Mouse (Mus musculus): ENCODE measurements around the gene H2-Q4. TPM values are rescaled to one million over a fixed set of nuclear protein-coding genes. Genes with fewer than 3 reads are reported as not detected.
"Not testable (repeated sequence)": the region's sequence is repeated elsewhere in the genome, so short reads cannot be mapped to it uniquely, and the experiment has no call there.

The H2-Q4 gene
- total RNA-seq, 2 experiments from 2014 or later: 24.9 to 29.1 TPM

DNA sequence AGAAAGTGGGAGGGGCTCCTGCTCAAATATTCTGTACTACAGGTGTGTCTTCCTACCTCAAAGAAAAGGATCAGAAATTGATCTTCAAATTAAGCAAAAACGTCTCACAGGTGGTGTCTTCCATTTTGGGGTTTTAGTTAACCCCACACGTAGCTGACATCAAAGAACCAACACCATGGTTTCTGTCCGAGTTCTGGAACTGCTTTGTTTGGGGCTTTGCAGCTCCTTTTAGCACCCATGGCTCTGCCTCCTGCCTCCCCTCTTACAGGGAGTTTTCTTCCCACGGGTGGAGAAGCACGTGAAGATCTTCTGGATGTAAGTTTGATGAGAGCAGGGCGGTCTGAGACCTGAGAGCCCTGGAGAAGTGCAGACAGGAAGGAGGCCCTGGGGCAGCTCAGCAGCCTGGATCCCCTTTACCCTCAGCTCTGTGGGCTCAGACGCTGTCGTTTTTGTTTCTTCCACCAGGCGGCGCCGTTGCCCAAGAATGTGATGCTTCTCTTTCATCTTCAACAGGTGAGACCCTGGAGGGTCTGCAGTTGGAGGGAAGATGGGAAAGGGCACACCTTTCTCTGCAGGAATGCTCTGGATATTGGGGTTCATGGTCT lies 40.9 kb downstream of the H2-Q4 start:
- DNase-seq: peak; percentile 19 to 44

- DNase-seq: not testable (repeated sequence)
Observed at GRCm38 (mm10) chr17:35421331-35421730, 41.9 kb downstream of the H2-Q4 start.

DNA sequence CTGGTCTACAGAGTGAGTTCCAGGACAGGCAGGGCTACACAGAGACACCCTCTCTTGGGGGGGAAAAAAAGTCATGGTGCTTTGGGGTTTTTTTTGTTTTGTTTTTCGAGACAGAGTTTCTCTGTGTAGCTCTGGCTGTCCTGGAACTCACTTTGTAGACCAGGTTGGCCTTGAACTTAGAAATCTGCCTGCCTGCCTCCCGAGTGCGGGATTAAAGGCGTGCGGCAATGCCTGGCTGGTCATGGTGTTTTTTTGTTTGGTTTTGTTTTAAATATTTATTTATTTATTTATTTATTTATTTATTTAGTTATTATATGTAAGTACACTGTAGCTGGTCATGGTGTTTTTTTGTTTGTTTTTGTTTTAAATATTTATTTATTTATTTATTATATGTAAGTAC lies 42.9 kb downstream of the H2-Q4 start:
- DNase-seq: not testable (repeated sequence)

GRCm38 (mm10) chr17:35423131-35423810 lies 43.9 kb downstream of the H2-Q4 start:
- DNase-seq: not testable (repeated sequence)

DNA sequence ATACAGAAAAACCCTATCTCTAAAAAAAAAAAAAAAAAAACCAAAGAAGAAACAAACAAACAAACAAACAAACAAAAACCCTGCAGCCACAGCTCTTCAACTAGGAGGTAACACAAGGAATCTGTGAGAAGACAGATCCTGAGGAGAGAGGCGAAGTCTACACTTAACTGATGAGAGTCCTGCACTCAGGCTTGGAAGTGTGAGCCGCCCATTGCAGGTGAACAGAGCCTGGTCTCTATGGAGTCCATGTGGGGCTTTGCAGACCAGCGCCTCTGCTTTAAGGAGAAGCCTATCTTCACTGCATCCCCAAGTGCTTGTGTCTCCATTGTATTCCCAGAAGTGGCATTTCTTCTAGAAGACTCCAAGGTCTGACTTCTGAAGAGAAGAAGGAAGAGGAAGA lies 44.7 kb downstream of the H2-Q4 start:
- not testable (repeated sequence) for DNase-seq

DNA sequence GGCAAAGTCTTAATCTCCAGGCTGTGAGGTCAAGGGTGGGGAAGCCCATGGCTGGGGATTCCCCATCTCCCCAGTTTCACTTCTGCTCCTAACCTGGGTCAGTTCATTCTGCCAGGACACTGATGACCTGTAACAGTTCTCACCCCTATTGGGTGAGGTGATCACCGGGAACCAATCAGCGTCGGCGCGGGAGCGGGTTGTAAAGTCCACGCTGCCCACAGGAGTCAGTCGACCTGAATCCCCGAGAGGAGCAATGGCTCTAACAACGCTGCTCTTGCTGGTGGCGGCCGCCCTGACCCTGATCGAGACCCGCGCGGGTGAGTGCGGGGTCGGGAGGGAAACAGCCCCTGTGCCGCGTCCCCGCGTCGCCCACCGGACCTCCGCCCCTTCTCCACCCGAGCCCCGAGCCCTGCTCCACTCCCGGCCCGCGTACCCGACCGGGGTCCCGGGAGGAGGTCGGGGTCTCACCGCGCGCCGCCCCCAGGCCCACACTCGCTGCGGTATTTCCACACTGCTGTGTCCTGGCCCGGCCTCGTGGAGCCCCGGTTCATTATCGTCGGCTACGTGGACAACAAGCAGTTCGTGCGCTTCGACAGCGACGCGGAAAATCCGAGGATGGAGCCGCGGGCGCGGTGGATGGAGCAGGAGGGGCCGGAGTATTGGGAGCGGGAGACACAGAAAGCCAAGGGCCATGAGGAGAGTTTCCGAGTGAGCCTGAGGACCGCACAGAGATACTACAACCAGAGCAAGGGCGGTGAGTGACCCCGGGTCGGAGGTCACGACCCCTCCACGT lies 45.4 kb downstream of the H2-Q4 start, which contains the start of gene H2-Q6:
Gene H2-Q6, plus strand, starts transcription at position 227 of the 793 bp plus-strand sequence.
- peak; percentile 78 to 79 for DNase-seq

DNA sequence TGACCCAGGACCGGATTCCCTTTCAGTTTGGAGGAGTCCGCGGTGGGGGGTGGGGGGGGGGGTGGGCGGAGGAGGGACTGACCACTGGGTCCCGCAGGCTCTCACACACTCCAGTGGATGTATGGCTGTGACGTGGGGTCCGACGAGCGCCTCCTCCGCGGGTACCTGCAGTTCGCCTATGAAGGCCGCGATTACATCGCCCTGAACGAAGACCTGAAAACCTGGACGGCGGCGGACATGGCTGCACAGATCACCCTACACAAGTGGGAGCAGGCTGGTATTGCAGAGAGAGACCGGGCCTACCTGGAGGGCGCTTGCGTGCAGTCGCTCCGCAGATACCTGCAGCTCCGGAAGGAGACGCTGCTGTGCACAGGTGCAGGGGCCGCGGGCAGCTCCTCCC lies 46.1 kb downstream of the H2-Q4 start:
- DNase-seq: peak in 1 of 2 experiments; percentile 1

- not testable (repeated sequence) for DNase-seq
Observed at GRCm38 (mm10) chr17:35428883-35429282, 49.5 kb downstream of the H2-Q4 start.

DNA sequence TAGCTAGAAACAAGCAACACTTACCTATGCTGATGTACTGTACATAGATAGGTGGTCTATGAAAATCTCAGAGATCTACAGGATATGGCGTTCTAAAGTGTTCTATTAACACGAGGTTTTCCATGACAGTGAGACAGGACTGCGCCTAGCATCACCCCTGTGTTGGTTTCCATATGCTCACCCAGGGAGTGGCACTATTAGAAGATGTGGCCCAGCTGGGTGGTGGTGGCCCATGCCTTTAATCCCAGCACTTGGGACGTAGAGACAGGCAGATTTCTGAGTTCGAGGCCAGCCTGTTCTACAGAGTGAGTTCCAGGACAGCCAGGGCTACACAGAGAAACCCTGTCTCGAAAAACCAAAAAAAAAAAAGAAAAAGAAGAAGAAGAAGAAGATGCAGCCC lies 51.3 kb downstream of the H2-Q4 start:
- DNase-seq: not testable (repeated sequence)

- not testable (repeated sequence) for DNase-seq
Observed at GRCm38 (mm10) chr17:35432167-35432566, 52.8 kb downstream of the H2-Q4 start.

GRCm38 (mm10) chr17:35434836-35435235 lies 55.4 kb downstream of the H2-Q4 start:
- peak in 1 of 2 experiments; percentile 25 for DNase-seq

Other genes with a start within 250 kb of the H2-Q4 start
- not detected for gene Apom, start 247.6 kb upstream of the H2-Q4 start, total RNA-seq (2021)
- 100 to 1,000 TPM; 372 to 389 TPM for gene Bag6, start 244.4 kb upstream of the H2-Q4 start, total RNA-seq (2021)
- gene Prrc2a, start 214.7 kb upstream of the H2-Q4 start, total RNA-seq (2021): 100 to 1,000 TPM; 212 to 261 TPM
- 1 to 10 TPM; 3.8 to 4.4 TPM for gene Aif1, start 203.5 kb upstream of the H2-Q4 start, total RNA-seq (2021)
- gene Lst1, start 191.2 kb upstream of the H2-Q4 start, total RNA-seq (2021): 1 to 10 TPM; 4.4 to 4.8 TPM
- 1 to 10 TPM in 1 of 2 experiments, under 1 TPM in 1; 0.89 to 6.6 TPM for gene Ltb, start 185.2 kb upstream of the H2-Q4 start, total RNA-seq (2021)
- under 1 TPM; 0.23 to 0.36 TPM for gene Tnf, start 177.6 kb upstream of the H2-Q4 start, total RNA-seq (2021)
- under 1 TPM; 0.36 to 0.40 TPM for gene Lta, start 174.3 kb upstream of the H2-Q4 start, total RNA-seq (2021)
- not detected for gene Gm16181, start 158.8 kb upstream of the H2-Q4 start, total RNA-seq (2021)
- gene Atp6v1g2, start 146.0 kb upstream of the H2-Q4 start, total RNA-seq (2021): 1 to 10 TPM; 4.8 to 6.7 TPM
- 10 to 100 TPM; 15.5 to 20.1 TPM for gene Nfkbil1, start 143.8 kb upstream of the H2-Q4 start, total RNA-seq (2021)
- gene Ddx39b, start 137.9 kb upstream of the H2-Q4 start, total RNA-seq (2021): 100 to 1,000 TPM; 199 to 225 TPM
- gene H2-D1, start 116.9 kb upstream of the H2-Q4 start, total RNA-seq (2021): 100 to 1,000 TPM; 170 to 266 TPM
- 1 to 10 TPM; 3.3 to 4.5 TPM for gene H2-Q1, start 59.2 kb upstream of the H2-Q4 start, total RNA-seq (2021)
- gene H2-Q2, start 37.4 kb upstream of the H2-Q4 start, total RNA-seq (2021): 1 to 10 TPM; 1.4 to 1.9 TPM
- gene H2-Q6, start 45.2 kb downstream of the H2-Q4 start, total RNA-seq (2021): 1 to 10 TPM; 2.4 to 6.2 TPM
- 1 to 10 TPM; 3.8 to 7.4 TPM for gene H2-Q7, start 59.5 kb downstream of the H2-Q4 start, total RNA-seq (2021)
- 1 to 10 TPM; 7.5 to 8.7 TPM for gene H2-Q10, start 90.5 kb downstream of the H2-Q4 start, total RNA-seq (2021)
- gene Pou5f1, start 126.4 kb downstream of the H2-Q4 start, total RNA-seq (2021): under 1 TPM in 1 of 2 experiments, not detected in 1; 0.23 TPM
- 10 to 100 TPM in 1 of 2 experiments, 1 to 10 TPM in 1; 8.3 to 10.0 TPM for gene Tcf19, start 137.2 kb downstream of the H2-Q4 start, total RNA-seq (2021)
- gene Cchcr1, start 137.5 kb downstream of the H2-Q4 start, total RNA-seq (2021): 1 to 10 TPM; 7.5 to 9.3 TPM
- gene Psors1c2, start 153.6 kb downstream of the H2-Q4 start, total RNA-seq (2021): not detected
- 1 to 10 TPM in 1 of 2 experiments, under 1 TPM in 1; 0.56 to 1.4 TPM for gene Cdsn, start 172.5 kb downstream of the H2-Q4 start, total RNA-seq (2021)
- not detected for gene 2300002M23Rik, start 187.8 kb downstream of the H2-Q4 start, total RNA-seq (2021)
- gene Sfta2, start 221.9 kb downstream of the H2-Q4 start, total RNA-seq (2021): not detected
- gene Gm9573, start 247.0 kb downstream of the H2-Q4 start, total RNA-seq (2021): not detected